Mouse (Mus musculus): ENCODE measurements around the gene Prdx6.

GRCm38 (mm10) chr1:161273486-161273885 lies 22.5 kb upstream of the Prdx6 start:
- TF ChIP-seq POLR2A (IDR thresholded peaks at IDR 0.05; ENCODE audit: insufficient read length, low read depth) (no peak), E2F4 (IDR thresholded peaks at IDR 0.05; ENCODE audit: insufficient read depth) (no peak), POLR2AphosphoS2 (IDR thresholded peaks at IDR 0.05; ENCODE audit: insufficient read length, low read depth) (no peak), MYOG (IDR thresholded peaks at IDR 0.05; ENCODE audit: control insufficient read depth in 1 of 3, insufficient read depth in 1 of 3, insufficient read length in 2 of 3, low read depth in 2 of 3) (no peak), MYOD1 (IDR thresholded peaks at IDR 0.05; ENCODE audit: control insufficient read depth in 1 of 3, insufficient read length in 2 of 3, low read depth in 2 of 3) (no peak), CEBPB (IDR thresholded peaks at IDR 0.05; ENCODE audit: insufficient read depth, poor library complexity, severe bottlenecking) (no peak), TCF12 (IDR thresholded peaks at IDR 0.05; ENCODE audit: insufficient read depth, poor library complexity, severe bottlenecking) (no peak), USF1 (IDR thresholded peaks at IDR 0.05; ENCODE audit: low read depth) (no peak), TCF3 (IDR thresholded peaks at IDR 0.05; ENCODE audit: insufficient read length, low read depth) (no peak)

All from myocyte (in vitro differentiated cells).